Mouse (Mus musculus) MEL (cell line): Measurements from ENCODE around the gene Lsm6.

Experiments used
- CTCF ChIP-seq, 3 experiments: IDR thresholded peaks in 2 of 3; conservative IDR thresholded peaks in 1 of 3; 2 replicates each; pipeline ENCODE4 v1.5.1; 2011 to 2012; ENCODE audit warnings: low read length in 3 of 3, low read depth in 2 of 3, mild to moderate bottlenecking in 2 of 3, improper control_type of control experiment in 1 of 3, inconsistent platforms in 1 of 3, mixed read lengths in 1 of 3, moderate library complexity in 1 of 3; ENCODE audit not compliant: control insufficient read depth in 1 of 3, insufficient read depth in 1 of 3, poor library complexity in 1 of 3, severe bottlenecking in 1 of 3
- ETS1 ChIP-seq: IDR thresholded peaks from 2 replicates; pipeline ENCODE4 v1.6.1; 2012; ENCODE audit warnings: low read depth, mild to moderate bottlenecking, inconsistent platforms, low read length, improper control_type of control experiment, moderate library complexity
- KAT2A ChIP-seq: conservative IDR thresholded peaks from 2 replicates; pipeline ENCODE4 v1.6.1; 2012; ENCODE audit warnings: low read depth, low read length, improper control_type of control experiment, inconsistent platforms
- RAD21 ChIP-seq: IDR thresholded peaks from 2 replicates; pipeline ENCODE4 v1.6.1; 2011; ENCODE audit warnings: mild to moderate bottlenecking, low read depth, low read length, improper control_type of control experiment
- USF1 ChIP-seq: IDR thresholded peaks from 2 replicates; pipeline ENCODE4 v1.6.1; 2014; ENCODE audit warnings: low read depth, mild to moderate bottlenecking, inconsistent platforms, low read length, improper control_type of control experiment, moderate library complexity

DNA sequence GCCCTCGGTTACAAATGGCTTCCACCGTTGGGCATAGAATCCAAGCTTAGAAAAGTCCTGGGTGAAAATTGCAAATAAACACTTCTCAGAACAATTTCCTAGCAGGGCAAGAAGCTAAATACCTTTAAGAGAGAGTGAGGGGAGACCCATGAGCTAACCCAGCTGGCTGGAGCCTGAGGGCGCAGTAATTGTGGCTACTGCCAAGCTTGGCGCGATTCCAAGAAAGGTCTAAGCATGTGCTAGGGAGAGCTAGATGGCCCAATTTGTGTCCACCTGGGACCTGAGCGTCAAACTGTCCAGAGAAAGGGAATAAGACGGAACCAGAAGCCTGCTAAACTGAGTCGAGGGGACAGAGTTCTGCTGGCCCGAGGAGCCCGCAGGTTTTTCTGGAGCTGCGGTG is 7.5 kb upstream of the Lsm6 start:
- no peak for TF ChIP-seq RAD21
- no peak for TF ChIP-seq CTCF (IDR thresholded peaks at IDR 0.05 in 2 of 3, conservative IDR thresholded peaks at IDR 0.05 in 1 of 3; ENCODE audit: control insufficient read depth in 1 of 3, insufficient read depth in 1 of 3, low read depth in 2 of 3, low read length in 3 of 3, poor library complexity in 1 of 3, severe bottlenecking in 1 of 3)
- TF ChIP-seq KAT2A, result no peak
- TF ChIP-seq ETS1, result no peak
- no peak for TF ChIP-seq USF1
